Mouse (Mus musculus) ES-E14 (cell line): Measurements from ENCODE around the gene Rps25.

Experiments used
- CHD2 ChIP-seq: IDR thresholded peaks from 2 replicates; pipeline ENCODE4 v1.6.1; 2014; ENCODE audit warnings: mild to moderate bottlenecking, low read depth, low read length, inconsistent platforms
- ZC3H11A ChIP-seq: IDR thresholded peaks from 2 replicates; pipeline ENCODE4 v1.6.1; 2012; ENCODE audit warnings: low read depth, mild to moderate bottlenecking, inconsistent platforms, low read length, borderline replicate concordance
- ZNF384 ChIP-seq: IDR thresholded peaks from 2 replicates; pipeline ENCODE4 v1.6.1; 2012; ENCODE audit warnings: low read depth, low read length, inconsistent platforms

DNA sequence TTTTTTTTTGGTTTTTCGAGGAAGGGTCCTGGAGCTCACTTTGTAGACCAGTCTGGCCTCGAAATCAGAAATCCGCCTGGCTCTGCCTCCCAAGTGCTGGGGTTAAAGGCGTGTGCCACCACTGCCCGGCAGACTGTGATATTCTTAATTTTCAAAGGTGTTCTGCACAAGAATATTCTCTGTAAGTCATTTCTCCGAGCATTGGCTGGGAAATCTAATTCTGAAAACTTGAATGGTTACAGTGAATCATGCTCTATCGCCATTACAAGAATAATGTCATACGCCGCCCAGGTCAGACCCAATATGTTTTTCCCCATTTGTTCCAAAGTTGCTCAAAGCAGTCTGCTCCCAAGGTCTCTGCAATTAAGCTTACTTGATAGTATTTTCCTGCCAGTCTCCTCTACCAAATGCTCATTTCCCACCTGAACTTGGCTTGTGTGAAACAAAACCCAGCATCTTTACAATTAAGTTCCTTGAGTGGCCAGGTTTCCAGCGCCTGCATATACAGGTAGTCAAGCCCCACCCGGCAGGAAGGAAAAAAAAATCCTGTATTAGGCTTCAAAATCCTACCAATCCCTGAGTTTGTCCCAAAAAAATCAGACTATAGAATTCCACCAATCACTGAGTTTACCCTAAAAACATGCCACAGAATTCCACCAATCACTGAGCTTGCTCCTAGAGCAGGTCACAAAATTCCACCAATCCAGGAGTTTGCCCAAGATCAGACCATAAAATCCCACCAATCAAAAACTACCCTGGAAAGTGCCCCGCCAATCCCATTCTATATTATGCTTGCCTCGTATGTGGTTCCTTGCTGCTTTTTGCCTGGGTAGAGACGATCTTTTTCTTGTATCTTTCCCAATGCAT is 11.8 kb downstream of the Rps25 start, which contains the start of gene Ccdc84:
- peak; percentile 99 for TF ChIP-seq ZNF384
- TF ChIP-seq ZC3H11A = no peak
- TF ChIP-seq CHD2 = peak; percentile 74
